Mouse (Mus musculus): Measurements from ENCODE around the gene Dnah2. TPM values are rescaled to one million over a fixed set of nuclear protein-coding genes. Genes with fewer than 3 reads are reported as not detected.
A peak's percentile ranks its signal among the peaks of the same experiment; 100 is the strongest.

The Dnah2 gene
- polyA plus RNA-seq, 1 experiment from 2014 or later = 0.87 TPM

DNA sequence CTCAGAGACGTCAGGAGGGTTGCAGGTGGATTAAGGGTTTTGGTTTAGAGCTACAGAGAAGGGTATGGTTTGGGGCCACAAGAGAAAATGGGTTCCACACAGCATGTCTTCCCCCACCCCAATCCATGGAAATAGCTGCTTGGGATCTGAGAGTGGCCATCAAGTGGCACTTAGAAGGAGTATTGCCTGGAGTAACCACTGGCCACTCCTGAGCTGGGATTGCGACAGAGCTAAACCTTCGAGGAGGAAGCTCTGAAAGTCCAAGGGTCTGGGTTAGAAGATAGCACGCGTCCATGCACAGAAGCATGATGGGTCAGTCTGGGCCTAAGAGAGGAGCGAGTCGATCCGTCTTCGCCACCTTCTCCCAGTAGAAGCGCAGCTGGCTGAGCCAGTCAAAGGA is 72.1 kb downstream of the Dnah2 start:
- Histone ChIP-seq H3K9ac (no peak overlapping the region), H3K4me2 (replicated peaks) (no peak overlapping the region), H3K9me3 (no peaks in the 10 kb centered on the region), H3K4me3 (replicated peaks) (no peak overlapping the region), H3K36me3 (no peaks in the 10 kb centered on the region), H3K27ac (no peak overlapping the region), H3K27me3 (replicated peaks) (no peaks in the 10 kb centered on the region), H3K4me1 (replicated peaks) (no peaks in the 10 kb centered on the region; the same call in 1 of the 2 replicates)
- 91% methylated on average over 10 of the region's 10 CpGs for WGBS
- ATAC-seq = no peak

DNA sequence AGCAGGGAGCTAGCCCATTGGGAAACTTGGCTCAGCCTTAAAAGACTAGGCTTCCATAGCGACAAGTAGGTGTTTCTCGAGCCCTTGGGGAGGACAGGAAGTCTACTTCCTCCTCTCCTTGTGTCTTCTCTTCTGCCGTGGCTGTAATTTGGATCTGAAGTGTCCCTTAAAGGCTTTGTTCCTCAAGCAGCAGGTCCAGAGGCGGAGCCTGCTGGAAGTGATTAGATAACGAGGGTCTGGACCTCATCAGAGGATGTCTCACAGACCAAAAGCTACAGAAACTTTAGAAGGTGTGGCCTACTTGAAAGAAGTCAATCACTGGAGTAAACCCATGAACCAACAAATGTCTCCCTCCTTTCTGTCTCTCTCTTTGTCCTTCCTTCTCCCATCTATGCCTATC is 74.2 kb downstream of the Dnah2 start:
- Histone ChIP-seq H3K9me3 (no peaks in the 10 kb centered on the region), H3K4me3 (replicated peaks) (no peak overlapping the region), H3K27me3 (replicated peaks) (no peaks in the 10 kb centered on the region), H3K9ac (no peak overlapping the region), H3K27ac (no peak overlapping the region), H3K4me1 (replicated peaks) (peaks cover 3% of the 10 kb centered on the region; the same call in 1 of the 2 replicates), H3K36me3 (no peaks in the 10 kb centered on the region), H3K4me2 (replicated peaks) (no peak overlapping the region)
- no peak for ATAC-seq
- WGBS = 25% methylated on average over 5 of the region's 5 CpGs

GRCm38 (mm10) chr11:69472687-69473086 is 76.2 kb downstream of the Dnah2 start:
- Histone ChIP-seq H3K4me1 (replicated peaks) (peaks cover 3% of the 10 kb centered on the region; the same call in 1 of the 2 replicates), H3K4me2 (replicated peaks) (no peak overlapping the region), H3K27ac (no peak overlapping the region), H3K4me3 (replicated peaks) (no peak overlapping the region), H3K36me3 (no peaks in the 10 kb centered on the region), H3K9me3 (no peaks in the 10 kb centered on the region), H3K9ac (no peak overlapping the region), H3K27me3 (replicated peaks) (no peaks in the 10 kb centered on the region)
- WGBS = 27% methylated on average over 5 of the region's 5 CpGs
- peak; percentile 70 for ATAC-seq

DNA sequence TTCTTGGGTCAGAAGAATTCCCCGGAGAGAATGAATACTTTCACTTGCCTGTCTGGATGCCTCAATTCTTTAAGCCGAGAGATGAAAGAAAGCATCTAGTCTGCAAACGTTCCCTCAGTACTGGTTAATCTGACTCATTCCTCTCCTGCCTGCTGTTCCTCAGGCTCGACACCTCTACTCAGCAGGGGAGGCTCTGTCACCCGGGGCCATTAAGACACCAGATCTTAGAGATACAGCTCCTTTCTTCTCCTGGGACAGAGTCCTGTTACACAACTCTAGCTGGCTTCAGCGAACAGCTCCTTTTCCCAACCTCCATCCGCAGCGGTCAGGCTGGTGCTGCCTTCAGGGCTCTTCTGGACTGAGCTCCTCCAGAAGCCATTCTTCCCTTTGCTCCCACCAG is 77.4 kb downstream of the Dnah2 start:
- no peaks in the 10 kb centered on the region for H3K9me3 ChIP-seq
- H3K4me2 ChIP-seq (replicated peaks) = no peak overlapping the region
- no peaks in the 10 kb centered on the region for H3K27me3 ChIP-seq (replicated peaks)
- 0 out of 2 replicates have a peak, but pooled peaks have one; percentile 24 for ATAC-seq
- WGBS = 14% methylated on average over 8 of the region's 8 CpGs
- H3K36me3 ChIP-seq = no peaks in the 10 kb centered on the region
- no peak overlapping the region for H3K4me3 ChIP-seq (replicated peaks)
- no peak overlapping the region for H3K27ac ChIP-seq
- peaks cover 3% of the 10 kb centered on the region; the same call in 1 of the 2 replicates for H3K4me1 ChIP-seq (replicated peaks)
- no peak overlapping the region for H3K9ac ChIP-seq

DNA sequence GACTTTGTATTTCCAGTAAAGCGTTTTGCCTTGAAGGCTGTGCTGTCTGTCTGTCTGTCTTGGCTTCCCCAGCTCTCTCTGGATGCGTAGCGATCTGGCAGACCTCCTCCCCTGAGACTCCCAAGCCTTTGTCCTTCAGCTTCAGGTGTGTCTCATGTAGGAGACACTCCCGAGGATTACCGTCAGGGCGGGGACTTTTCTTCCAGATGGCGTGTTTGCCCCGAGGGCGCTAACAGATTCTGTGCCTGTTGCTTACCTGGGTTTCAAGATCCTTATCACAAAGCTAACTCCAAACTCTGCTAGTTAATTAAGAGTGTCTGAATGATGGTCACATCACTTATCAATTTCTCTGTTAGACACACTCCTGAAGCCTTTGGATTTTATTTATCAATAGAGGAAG is 79.6 kb downstream of the Dnah2 start:
- H3K27ac ChIP-seq = no peak overlapping the region
- 64% methylated on average over 9 of the region's 9 CpGs for WGBS
- no peak overlapping the region for H3K4me2 ChIP-seq (replicated peaks)
- H3K4me1 ChIP-seq (replicated peaks) = peaks cover 3% of the 10 kb centered on the region; the same call in 1 of the 2 replicates
- H3K4me3 ChIP-seq (replicated peaks) = no peak overlapping the region
- no peak for ATAC-seq
- no peaks in the 10 kb centered on the region for H3K9me3 ChIP-seq
- H3K9ac ChIP-seq = no peak overlapping the region
- H3K27me3 ChIP-seq (replicated peaks) = no peaks in the 10 kb centered on the region
- no peaks in the 10 kb centered on the region for H3K36me3 ChIP-seq

DNA sequence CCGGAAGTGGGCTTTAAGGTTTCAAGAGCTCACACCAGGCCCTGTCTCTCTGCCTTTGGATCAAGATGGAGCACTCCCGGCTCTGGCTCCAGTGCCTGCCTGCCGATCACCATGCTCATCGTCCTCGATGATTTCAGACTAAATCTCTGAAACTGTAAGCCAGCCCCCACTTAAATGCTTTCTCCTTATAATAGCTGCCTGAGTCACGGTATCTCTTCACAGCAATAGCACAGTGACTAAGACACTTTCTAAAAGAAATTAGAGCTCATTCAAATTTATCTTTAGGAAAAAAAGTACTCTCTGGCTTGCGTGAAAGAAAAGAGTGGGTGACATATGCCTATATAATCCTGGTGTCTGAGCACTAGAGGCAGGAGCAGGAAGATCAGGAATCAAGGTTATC is 84.9 kb downstream of the Dnah2 start:
- H3K4me1 ChIP-seq (replicated peaks) = 0 out of 2 replicates have a peak, but pooled peaks cover 4% of the 10 kb centered on the region
- H3K9ac ChIP-seq = no peak overlapping the region
- H3K36me3 ChIP-seq = no peaks in the 10 kb centered on the region
- no peaks in the 10 kb centered on the region for H3K27me3 ChIP-seq (replicated peaks)
- H3K4me3 ChIP-seq (replicated peaks) = no peak overlapping the region
- 97% methylated on average over 7 of the region's 7 CpGs for WGBS
- no peak for ATAC-seq
- no peaks in the 10 kb centered on the region for H3K9me3 ChIP-seq
- no peak overlapping the region; the same call in 1 of the 2 replicates for H3K27ac ChIP-seq
- no peak overlapping the region for H3K4me2 ChIP-seq (replicated peaks)

DNA sequence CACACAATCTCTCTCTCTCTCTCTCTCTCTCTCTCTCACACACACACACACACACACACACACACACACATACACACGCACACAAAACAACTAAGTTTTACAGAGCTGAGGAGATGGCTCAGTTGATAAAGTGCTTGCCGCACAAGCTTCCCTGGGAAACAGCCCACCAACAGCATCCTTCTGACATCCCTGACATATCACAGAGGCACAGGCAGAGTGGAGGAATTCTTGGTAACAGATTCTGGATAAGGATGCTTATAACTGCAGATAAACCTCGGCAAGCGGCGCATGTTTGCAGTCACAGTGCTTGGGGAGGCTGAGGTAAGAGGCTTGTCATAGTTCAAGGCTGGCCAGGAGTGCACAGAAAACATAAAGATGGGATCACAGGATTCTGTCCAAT is 87.3 kb downstream of the Dnah2 start:
- Histone ChIP-seq H3K9ac (no peak overlapping the region), H3K36me3 (no peaks in the 10 kb centered on the region), H3K4me1 (replicated peaks) (peaks cover 8% of the 10 kb centered on the region; the same call in 1 of the 2 replicates), H3K4me3 (replicated peaks) (no peak overlapping the region), H3K4me2 (replicated peaks) (no peak overlapping the region), H3K9me3 (no peaks in the 10 kb centered on the region), H3K27ac (peak overlapping the region; percentile 48; the same call in 1 of the 2 replicates), H3K27me3 (replicated peaks) (no peaks in the 10 kb centered on the region)
- 27% methylated on average over 5 of the region's 5 CpGs for WGBS
- 0 out of 2 replicates have a peak, but pooled peaks have one; percentile 28 for ATAC-seq

DNA sequence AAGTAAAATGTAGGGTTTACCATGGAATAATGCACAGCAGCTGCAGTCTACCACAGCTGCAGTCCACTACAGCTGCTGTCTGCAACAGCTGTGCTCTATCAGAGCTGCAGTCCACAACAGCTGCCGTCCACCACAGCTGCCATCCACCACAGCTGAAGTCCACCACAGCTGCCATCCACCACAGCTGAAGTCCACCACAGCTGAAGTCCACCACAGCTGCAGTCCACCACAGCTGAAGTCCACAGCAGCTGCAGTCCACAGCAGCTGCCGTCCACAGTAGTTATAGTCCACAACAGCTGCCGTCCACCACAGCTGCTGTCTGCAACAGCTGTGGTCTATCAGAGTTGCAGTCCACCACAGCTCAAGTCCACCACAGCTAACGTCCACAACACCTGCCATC is 89.0 kb downstream of the Dnah2 start:
- Histone ChIP-seq H3K27ac (no peak overlapping the region), H3K4me2 (replicated peaks) (no peak overlapping the region), H3K9ac (no peak overlapping the region), H3K36me3 (no peaks in the 10 kb centered on the region), H3K9me3 (no peaks in the 10 kb centered on the region), H3K4me3 (replicated peaks) (no peak overlapping the region), H3K27me3 (replicated peaks) (no peaks in the 10 kb centered on the region), H3K4me1 (replicated peaks) (peaks cover 8% of the 10 kb centered on the region; the same call in 1 of the 2 replicates)
- ATAC-seq = no peak
- 38% methylated on average over 4 of the region's 4 CpGs for WGBS

- no peak overlapping the region for H3K9ac ChIP-seq
- no peaks in the 10 kb centered on the region for H3K36me3 ChIP-seq
- H3K27me3 ChIP-seq (replicated peaks) = no peaks in the 10 kb centered on the region
- no peak for ATAC-seq
- H3K9me3 ChIP-seq = no peaks in the 10 kb centered on the region
- 38% methylated on average over 6 of the region's 6 CpGs for WGBS
- H3K4me3 ChIP-seq (replicated peaks) = no peak overlapping the region
- no peak overlapping the region for H3K27ac ChIP-seq
- H3K4me1 ChIP-seq (replicated peaks) = peaks cover 21% of the 10 kb centered on the region
- no peak overlapping the region for H3K4me2 ChIP-seq (replicated peaks)
Measured at GRCm38 (mm10) chr11:69457006-69457579, 91.8 kb downstream of the Dnah2 start.

DNA sequence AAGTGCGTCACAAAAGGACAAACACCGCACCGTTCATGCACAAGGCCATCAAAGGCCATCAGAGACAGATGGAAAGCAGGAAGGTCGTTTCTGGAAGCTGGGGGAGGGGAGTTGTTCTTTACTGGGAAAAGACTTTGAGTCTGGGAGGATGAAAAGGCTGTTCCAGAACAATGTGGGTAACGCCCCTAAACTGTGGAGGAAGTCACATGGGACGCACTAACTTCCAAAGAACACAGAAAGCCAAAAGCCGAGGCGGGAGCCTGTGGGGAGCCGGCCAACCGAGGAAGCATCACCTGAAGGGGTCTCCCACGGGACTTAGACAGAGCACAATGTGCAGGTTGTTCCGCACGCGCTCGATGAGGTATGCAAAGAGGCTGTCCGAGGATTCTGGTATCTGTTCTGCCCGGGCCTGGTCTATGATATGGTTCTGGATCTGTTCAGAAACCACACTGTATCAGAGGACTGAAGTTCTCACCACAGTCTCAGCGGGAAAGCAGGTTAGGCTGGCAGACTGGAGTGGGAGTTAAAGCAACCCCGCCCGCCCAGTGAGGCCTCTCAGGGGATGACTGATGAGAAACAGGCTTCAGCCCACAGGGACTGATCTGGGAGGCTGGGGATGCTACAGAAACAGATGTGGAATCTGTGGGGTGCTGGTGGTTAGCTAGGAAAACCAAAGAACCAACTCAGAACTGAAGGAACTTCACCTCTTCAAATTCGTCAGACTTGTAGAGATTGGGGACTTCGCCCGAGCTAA is 96.6 kb downstream of the Dnah2 start:
- Histone ChIP-seq H3K4me3 (replicated peaks) (no peak overlapping the region), H3K9me3 (no peaks in the 10 kb centered on the region), H3K4me2 (replicated peaks) (peak overlapping the region; percentile 35; the same call in 1 of the 2 replicates), H3K36me3 (no peaks in the 10 kb centered on the region), H3K9ac (no peak overlapping the region; the same call in 1 of the 2 replicates), H3K27ac (peak overlapping the region; percentile 55), H3K27me3 (replicated peaks) (no peaks in the 10 kb centered on the region), H3K4me1 (replicated peaks) (peaks cover 19% of the 10 kb centered on the region)
- ATAC-seq = peak; percentile 61; the same call in 1 of the 2 replicates
- 49% methylated on average over 23 of the region's 23 CpGs for WGBS

GRCm38 (mm10) chr11:69447299-69447698 is 101.6 kb downstream of the Dnah2 start:
- ATAC-seq = no peak
- Histone ChIP-seq H3K36me3 (no peaks in the 10 kb centered on the region), H3K4me2 (replicated peaks) (no peak overlapping the region), H3K9me3 (no peaks in the 10 kb centered on the region), H3K9ac (no peak overlapping the region), H3K4me3 (replicated peaks) (no peak overlapping the region), H3K27ac (no peak overlapping the region), H3K4me1 (replicated peaks) (peaks cover 14% of the 10 kb centered on the region), H3K27me3 (replicated peaks) (no peaks in the 10 kb centered on the region)
- 87% methylated on average over 7 of the region's 7 CpGs for WGBS

DNA sequence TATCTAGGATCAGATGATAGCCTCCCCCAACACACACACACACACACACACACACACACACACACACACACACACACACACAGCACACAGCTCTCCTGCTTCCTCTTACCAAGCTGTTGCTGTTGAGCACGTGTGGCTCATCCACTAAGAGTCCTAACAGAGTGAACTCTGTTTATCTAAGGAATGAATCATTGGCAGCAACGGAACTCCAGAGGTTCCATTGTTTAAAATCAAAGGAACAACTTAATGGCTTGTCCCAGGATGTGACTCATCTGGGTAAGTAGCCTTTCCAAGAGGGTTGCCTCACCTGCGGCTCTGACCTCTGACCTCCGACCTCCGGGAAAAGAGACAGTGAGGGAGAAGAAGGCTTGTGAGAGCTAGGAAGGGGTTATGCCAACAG is 105.6 kb downstream of the Dnah2 start:
- Histone ChIP-seq H3K4me3 (replicated peaks) (no peak overlapping the region), H3K9ac (no peak overlapping the region), H3K4me1 (replicated peaks) (peaks cover 10% of the 10 kb centered on the region), H3K9me3 (no peaks in the 10 kb centered on the region), H3K4me2 (replicated peaks) (no peak overlapping the region), H3K36me3 (no peaks in the 10 kb centered on the region), H3K27me3 (replicated peaks) (no peaks in the 10 kb centered on the region), H3K27ac (peak overlapping the region; percentile 55)
- 9% methylated on average over 5 of the region's 5 CpGs for WGBS
- peak; percentile 94 for ATAC-seq
